Mouse (Mus musculus) layer of hippocampus, postnatal 36 days (tissue): ENCODE measurements around the gene Eps15. TPM values are rescaled to one million over a fixed set of nuclear protein-coding genes. Genes with fewer than 3 reads are reported as not detected.
"Not testable (repeated sequence)": the region's sequence is repeated elsewhere in the genome, so short reads cannot be mapped to it uniquely, and the experiment has no call there.

ENCODE experiments used
- DNase-seq, 2 experiments: peaks; one replicate each; pipeline ENCODE4 v3.0.0; 2022
- total RNA-seq, 2 experiments: library from RNA; stranded (reverse); gene quantifications; 2 replicates each; pipeline ENCODE4 v1.2.3; 2021

The Eps15 gene
- total RNA-seq, 2 experiments from 2014 or later = 236 to 254 TPM

GRCm38 (mm10) chr4:109401176-109401689 lies 121.2 kb downstream of the Eps15 start:
- DNase-seq = no peak

DNA sequence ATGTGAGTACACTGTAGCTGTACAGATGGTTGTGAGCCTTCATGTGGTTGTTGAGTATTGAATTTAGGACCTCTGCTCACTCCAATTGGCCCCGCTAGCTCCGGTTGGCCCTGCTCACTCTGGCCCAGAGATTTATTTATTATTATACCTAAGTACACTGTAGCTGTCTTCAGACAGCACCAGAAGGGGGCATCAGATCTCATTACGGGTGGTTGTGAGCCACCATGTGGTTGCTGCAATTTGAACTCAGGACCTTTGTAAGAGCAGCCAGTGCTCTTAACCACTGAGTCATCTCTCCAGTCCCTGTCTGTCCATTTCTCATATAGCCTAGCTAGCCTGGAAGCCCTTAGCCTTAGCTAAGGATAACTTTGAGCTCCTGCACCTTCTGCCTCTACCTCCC lies 124.8 kb downstream of the Eps15 start:
- not testable (repeated sequence) for DNase-seq

DNA sequence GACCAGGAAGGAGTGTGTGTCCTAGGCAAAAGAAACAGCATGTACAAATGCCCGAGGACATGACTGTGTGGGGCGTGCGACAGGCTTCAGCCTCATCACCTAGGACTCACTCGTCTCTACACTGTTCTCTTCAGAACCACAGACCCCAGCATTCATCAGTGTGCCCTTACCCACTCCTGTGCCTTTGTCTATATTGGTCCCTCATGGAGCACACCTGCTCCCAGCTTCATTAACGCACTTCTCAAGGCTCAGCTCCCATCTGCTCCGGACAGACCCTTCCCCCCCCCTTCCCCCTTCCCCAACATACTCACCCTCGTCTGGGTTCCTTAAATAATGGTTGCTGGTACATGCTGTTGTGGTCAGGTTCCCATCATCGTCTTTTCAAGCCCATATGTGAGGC lies 125.3 kb downstream of the Eps15 start:
- DNase-seq = no peak

DNA sequence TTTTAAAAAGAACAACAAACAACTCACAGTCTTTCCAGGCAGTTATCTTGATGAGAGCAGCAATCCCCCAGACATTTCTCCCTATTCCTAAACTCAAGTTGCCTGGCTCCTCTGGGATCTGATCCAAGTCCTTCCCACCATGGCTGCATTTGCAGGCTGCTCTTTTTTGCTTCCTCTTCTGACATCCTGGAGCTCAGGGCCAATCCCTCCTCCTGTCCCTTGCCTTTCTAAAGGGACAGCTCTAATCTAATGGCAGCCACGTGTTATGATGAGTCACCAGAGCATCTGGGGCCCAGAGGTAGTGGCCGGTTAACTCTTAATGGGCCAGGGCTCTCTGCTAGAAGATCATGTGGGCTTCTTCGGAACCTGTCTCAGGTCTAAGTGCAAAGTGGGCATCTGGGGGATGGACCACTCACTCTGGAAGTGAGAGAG lies 126.0 kb downstream of the Eps15 start:
- peak in 1 of 2 experiments; percentile 34 for DNase-seq

GRCm38 (mm10) chr4:109406486-109407175 lies 126.6 kb downstream of the Eps15 start, which contains the start of gene Ttc39a:
Gene Ttc39a, plus strand, starts transcription at chr4:109406623.
- no peak for DNase-seq

- no peak for DNase-seq
Observed at GRCm38 (mm10) chr4:109407176-109407520, 127.1 kb downstream of the Eps15 start.

DNA sequence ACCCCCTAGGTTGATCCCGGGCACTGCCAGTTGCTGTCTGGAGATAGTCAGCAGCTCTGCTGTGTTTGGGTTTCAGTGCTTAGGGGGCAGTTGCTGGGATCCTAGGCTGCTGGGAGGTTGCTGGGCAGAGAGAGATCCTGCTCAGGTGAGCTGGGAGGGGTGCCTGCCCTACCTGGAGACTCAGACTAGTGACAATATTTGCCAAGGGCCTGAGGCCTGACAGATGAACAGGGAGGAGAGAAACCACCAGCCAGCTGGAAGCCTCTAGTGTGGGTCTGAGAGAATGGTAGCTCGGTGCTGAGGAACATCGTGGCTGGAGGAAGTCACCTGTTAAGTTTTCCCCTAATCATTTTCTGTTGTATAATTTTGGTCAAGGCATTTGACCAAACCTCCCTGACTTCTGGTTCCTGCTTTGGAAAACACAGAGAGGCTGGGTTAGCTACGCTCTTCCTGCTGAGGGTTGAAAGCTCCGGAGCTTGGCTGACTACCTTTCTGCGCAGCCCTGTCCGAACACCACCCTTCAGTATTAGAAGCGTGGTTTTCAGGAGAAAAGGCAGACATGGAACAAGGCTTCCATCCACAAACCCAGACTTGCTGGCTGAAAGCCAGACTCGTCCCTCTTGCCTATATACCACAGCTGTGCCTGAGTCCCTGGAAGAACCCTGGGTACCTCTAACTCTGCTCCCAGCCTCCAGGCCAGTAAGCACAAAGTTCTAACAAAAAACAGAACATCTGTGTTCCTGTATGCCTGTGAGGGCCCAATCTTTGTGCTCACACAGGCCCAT lies 127.8 kb downstream of the Eps15 start:
- DNase-seq = no peak

GRCm38 (mm10) chr4:109410681-109411376 lies 130.8 kb downstream of the Eps15 start:
- no peak for DNase-seq

DNA sequence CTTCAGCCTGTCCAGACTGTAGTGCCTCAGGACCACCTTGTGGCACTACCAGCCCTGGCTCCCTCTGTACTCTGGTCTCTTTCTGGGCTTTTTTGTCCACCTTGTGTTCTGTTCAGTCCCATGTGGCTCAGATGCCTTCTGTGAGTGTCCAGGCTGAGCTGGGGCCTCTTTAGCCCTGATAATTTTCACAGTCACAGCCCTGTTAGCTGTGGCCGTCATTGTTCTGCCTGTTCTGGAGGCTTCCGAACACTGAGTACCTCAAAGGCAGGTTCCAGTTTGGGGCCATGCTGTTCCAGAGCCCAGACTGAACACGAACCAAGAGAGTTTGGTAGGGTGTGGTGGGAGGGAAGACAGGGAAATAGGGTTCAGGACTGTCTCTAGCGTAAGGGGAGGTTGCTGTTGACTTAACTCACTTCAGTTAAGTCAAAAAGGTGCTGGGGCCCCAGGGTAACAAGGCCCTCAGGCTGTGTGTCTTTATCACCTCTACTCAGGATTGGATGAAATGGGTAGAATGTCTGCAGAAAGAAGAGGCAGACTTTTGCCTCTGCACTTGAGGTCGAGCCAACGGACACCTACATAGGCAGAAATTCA lies 131.4 kb downstream of the Eps15 start:
- no peak for DNase-seq

GRCm38 (mm10) chr4:109412233-109412632 lies 132.2 kb downstream of the Eps15 start:
- DNase-seq = no peak

- DNase-seq = no peak
Observed at GRCm38 (mm10) chr4:109417998-109418397, 137.9 kb downstream of the Eps15 start.

- no peak for DNase-seq
Observed at GRCm38 (mm10) chr4:109419017-109419416, 138.9 kb downstream of the Eps15 start.

DNA sequence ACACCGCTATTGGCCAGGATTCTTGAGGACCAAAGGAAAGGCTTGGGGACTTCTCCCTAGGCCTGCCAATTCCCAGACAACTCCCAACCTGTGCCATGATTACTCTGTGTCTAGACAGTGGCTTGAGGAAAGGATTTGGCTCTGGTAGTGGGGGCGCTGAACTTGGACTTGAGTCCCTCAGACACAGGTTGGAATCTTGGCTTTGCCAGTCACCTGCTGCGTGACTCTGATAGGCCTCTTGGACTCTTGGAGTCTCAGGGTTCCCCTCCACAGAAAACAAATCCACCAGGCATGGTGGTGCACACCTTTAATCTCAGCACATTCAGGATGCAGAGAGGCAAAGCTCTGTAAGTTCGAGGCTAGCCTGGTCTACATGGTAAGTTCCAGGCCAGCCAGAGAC lies 139.5 kb downstream of the Eps15 start:
- no peak for DNase-seq

DNA sequence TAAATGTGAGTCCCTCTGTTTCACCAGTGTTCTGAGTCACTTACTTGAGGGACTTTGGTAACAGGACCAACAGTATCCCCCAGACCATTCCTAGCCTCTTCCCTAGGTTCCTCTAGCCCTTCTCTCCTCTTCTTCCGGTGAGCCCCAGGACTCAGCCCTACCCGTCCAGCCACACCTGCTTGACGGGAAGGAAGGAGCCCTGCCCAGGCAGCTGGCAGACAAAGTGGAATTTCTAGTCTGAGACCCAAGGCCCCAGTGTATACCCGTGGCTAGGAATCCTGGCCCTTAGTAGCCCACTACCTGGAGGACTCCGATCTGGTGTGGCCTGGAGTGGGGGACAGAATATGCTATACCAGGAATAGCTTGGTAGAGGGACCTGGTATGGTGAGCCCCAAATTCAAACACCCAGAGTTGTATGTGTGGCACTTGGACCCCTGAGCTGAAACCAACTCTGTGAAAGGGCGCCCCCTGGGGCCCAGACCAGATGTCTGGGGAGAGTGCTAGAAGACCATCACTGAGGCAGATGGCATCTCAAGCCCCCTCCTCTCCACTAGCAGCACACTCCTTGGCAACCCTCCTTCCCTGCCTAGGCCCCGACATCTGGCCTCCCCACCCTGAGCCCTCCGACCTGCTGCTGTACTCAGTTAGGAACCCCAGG lies 140.2 kb downstream of the Eps15 start:
- DNase-seq = no peak

DNA sequence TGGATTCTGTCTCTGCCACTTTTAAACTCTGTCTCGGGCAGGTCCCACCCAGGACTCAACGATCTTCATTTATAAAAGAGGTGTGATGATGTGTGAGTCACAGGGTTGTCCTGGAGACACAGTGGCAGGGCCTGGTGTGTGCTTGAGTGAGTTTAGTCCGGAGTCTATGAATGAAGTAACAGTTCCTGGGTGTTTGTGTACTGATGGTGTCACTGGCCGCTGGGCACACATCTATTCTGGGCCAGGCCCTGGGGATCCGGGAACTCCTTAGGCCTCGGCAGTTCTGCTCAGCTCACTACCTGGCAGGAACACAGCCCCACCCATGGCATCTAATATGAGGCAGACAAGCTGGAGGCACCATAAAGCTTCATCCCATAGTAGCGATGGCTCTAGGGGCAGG lies 141.5 kb downstream of the Eps15 start:
- no peak for DNase-seq

GRCm38 (mm10) chr4:109422436-109422835 lies 142.4 kb downstream of the Eps15 start:
- no peak for DNase-seq

GRCm38 (mm10) chr4:109423438-109423837 lies 143.4 kb downstream of the Eps15 start:
- DNase-seq = no peak

GRCm38 (mm10) chr4:109427058-109427457 lies 147.0 kb downstream of the Eps15 start:
- DNase-seq = no peak

- no peak for DNase-seq
Observed at GRCm38 (mm10) chr4:109430250-109430649, 150.2 kb downstream of the Eps15 start.

GRCm38 (mm10) chr4:109430854-109431253 lies 150.8 kb downstream of the Eps15 start:
- DNase-seq = no peak

- DNase-seq = no peak
Observed at GRCm38 (mm10) chr4:109432668-109433375, 152.8 kb downstream of the Eps15 start.
